Mouse (Mus musculus) lung, embryonic 15.5 days (tissue): ENCODE data around the gene Atp10a. TPM values are rescaled to one million over a fixed set of nuclear protein-coding genes. Genes with fewer than 3 reads are reported as not detected.
"Not testable (repeated sequence)": the region's sequence is repeated elsewhere in the genome, so short reads cannot be mapped to it uniquely, and the experiment has no call there.

Source experiments
- ATAC-seq: fragments of 200-750 bp; cut with Nextera tagmentation; 2 replicates; pipeline ENCODE4 v1.8.0; 2017; ENCODE audit warnings: moderate number of reproducible peaks, borderline replicate concordance; ENCODE audit not compliant: low FRiP score, low TSS enrichment; ENCODE audit errors: extremely low read depth
- H3K27ac ChIP-seq: fragments of 300-500 bp; sonication (generic); 2 replicates; pipeline ENCODE4 v1.5.1; 2015; ENCODE audit warnings: moderate library complexity, mild to moderate bottlenecking, inconsistent platforms
- H3K27me3 ChIP-seq: fragments of 300-500 bp; sonication (generic); 2 replicates; pipeline ENCODE4 v1.6.1; 2015; ENCODE audit warnings: inconsistent platforms
- H3K36me3 ChIP-seq: fragments of 300-500 bp; sonication (generic); 2 replicates; pipeline ENCODE4 v1.6.1; 2015; ENCODE audit warnings: inconsistent platforms
- H3K4me1 ChIP-seq: fragments of 300-500 bp; sonication (generic); 2 replicates; pipeline ENCODE4 v1.6.1; 2015; ENCODE audit warnings: inconsistent platforms
- H3K4me2 ChIP-seq: fragments of 300-500 bp; sonication (generic); 2 replicates; pipeline ENCODE4 v1.6.1; 2015; ENCODE audit warnings: inconsistent platforms, mild to moderate bottlenecking, moderate library complexity
- H3K4me3 ChIP-seq: fragments of 300-500 bp; sonication (generic); 2 replicates; pipeline ENCODE4 v1.5.1; 2015; ENCODE audit warnings: mild to moderate bottlenecking, inconsistent platforms
- H3K9ac ChIP-seq: fragments of 300-500 bp; sonication (generic); 2 replicates; pipeline ENCODE4 v1.6.1; 2015; ENCODE audit warnings: inconsistent platforms
- H3K9me3 ChIP-seq: fragments of 300-500 bp; sonication (generic); 2 replicates; pipeline ENCODE4 v1.6.1; 2016; ENCODE audit warnings: inconsistent platforms
- WGBS: fragments of 180-500 bp; shearing (Covaris S2); methylation state at CpG from one replicate; pipeline ENCODE4 v1.1.7; 2015; 5-methylcytosine and 5-hydroxymethylcytosine counted together
- polyA plus RNA-seq: library from polyadenylated mRNA; unstranded; fragments of >200 nt; fragmentation: Nextera tagmentation; extraction: Ambion mirVana; gene quantifications from 2 replicates; pipeline ENCODE4 v1.2.1, GENCODE M21; 2015

Atp10a gene
- polyA plus RNA-seq, 1 experiment from 2014 or later = 4.2 TPM

- Histone ChIP-seq H3K9me3 (no peaks in the 10 kb centered on the region), H3K4me1 (no peaks in the 10 kb centered on the region), H3K27ac (no peak overlapping the region), H3K4me3 (no peak overlapping the region), H3K36me3 (no peaks in the 10 kb centered on the region), H3K4me2 (no peak overlapping the region), H3K9ac (no peak overlapping the region), H3K27me3 (no peaks in the 10 kb centered on the region)
- 88% methylated on average over 3 of the region's 3 CpGs for WGBS
- ATAC-seq = no peak
Measured at GRCm38 (mm10) chr7:58824686-58825085, 168.7 kb downstream of the Atp10a start.

GRCm38 (mm10) chr7:58829111-58829510 lies 173.1 kb downstream of the Atp10a start:
- no peaks in the 10 kb centered on the region for H3K27me3 ChIP-seq
- no peak overlapping the region for H3K4me3 ChIP-seq
- H3K27ac ChIP-seq = no peak overlapping the region
- H3K36me3 ChIP-seq = no peaks in the 10 kb centered on the region
- H3K9me3 ChIP-seq = no peaks in the 10 kb centered on the region
- H3K4me2 ChIP-seq = no peak overlapping the region
- 0 out of 2 replicates have a peak, but pooled peaks cover 4% of the 10 kb centered on the region for H3K4me1 ChIP-seq
- 44% methylated on average over 5 of the region's 5 CpGs for WGBS
- no peak for ATAC-seq
- H3K9ac ChIP-seq = no peak overlapping the region

GRCm38 (mm10) chr7:58836855-58837606 lies 181.1 kb downstream of the Atp10a start:
- 89% methylated on average over 32 of the region's 32 CpGs for WGBS
- ATAC-seq, H3K4me2 ChIP-seq, H3K9ac ChIP-seq, H3K27ac ChIP-seq, H3K36me3 ChIP-seq, H3K27me3 ChIP-seq, H3K9me3 ChIP-seq, H3K4me3 ChIP-seq, H3K4me1 ChIP-seq: not testable (repeated sequence)

GRCm38 (mm10) chr7:58840367-58840766 lies 184.4 kb downstream of the Atp10a start:
- no peaks in the 10 kb centered on the region for H3K27me3 ChIP-seq
- peaks cover 16% of the 10 kb centered on the region for H3K4me1 ChIP-seq
- no peak overlapping the region for H3K27ac ChIP-seq
- H3K4me3 ChIP-seq = no peak overlapping the region
- no peaks in the 10 kb centered on the region for H3K9me3 ChIP-seq
- WGBS = 30% methylated on average over 2 of the region's 2 CpGs
- no peak overlapping the region for H3K4me2 ChIP-seq
- no peaks in the 10 kb centered on the region for H3K36me3 ChIP-seq
- no peak for ATAC-seq
- H3K9ac ChIP-seq = no peak overlapping the region

GRCm38 (mm10) chr7:58841066-58841465 lies 185.1 kb downstream of the Atp10a start:
- Histone ChIP-seq H3K27ac (no peak overlapping the region), H3K4me3 (no peak overlapping the region), H3K9ac (no peak overlapping the region), H3K27me3 (no peaks in the 10 kb centered on the region), H3K9me3 (no peaks in the 10 kb centered on the region), H3K36me3 (no peaks in the 10 kb centered on the region), H3K4me1 (peaks cover 16% of the 10 kb centered on the region), H3K4me2 (no peak overlapping the region)
- 78% methylated on average over 1 of the region's 1 CpGs for WGBS
- no peak for ATAC-seq

- H3K4me2 ChIP-seq = no peak overlapping the region
- WGBS = 33% methylated on average over 3 of the region's 3 CpGs
- ATAC-seq = no peak
Measured at GRCm38 (mm10) chr7:58842818-58843217, 186.9 kb downstream of the Atp10a start.

GRCm38 (mm10) chr7:58843767-58844445 lies 187.9 kb downstream of the Atp10a start:
- peak; percentile 96 for ATAC-seq
- H3K9ac ChIP-seq = no peak overlapping the region
- peak overlapping the region; percentile 40 for H3K4me2 ChIP-seq
- no peaks in the 10 kb centered on the region for H3K36me3 ChIP-seq
- no peak overlapping the region for H3K4me3 ChIP-seq
- under 1% methylated on average over 9 of the region's 9 CpGs for WGBS
- no peaks in the 10 kb centered on the region for H3K9me3 ChIP-seq
- H3K27me3 ChIP-seq = no peaks in the 10 kb centered on the region
- peak overlapping the region; percentile 60 for H3K27ac ChIP-seq
- peaks cover 16% of the 10 kb centered on the region for H3K4me1 ChIP-seq

More at GRCm38 (mm10) chr7:58842818-58843217, 186.9 kb downstream of the Atp10a start:
- H3K27ac ChIP-seq = 0 out of 2 replicates have a peak overlapping the region, but pooled peaks have one; percentile 24
- no peaks in the 10 kb centered on the region for H3K36me3 ChIP-seq
- H3K4me3 ChIP-seq = no peak overlapping the region
- H3K4me1 ChIP-seq = peaks cover 16% of the 10 kb centered on the region
- no peaks in the 10 kb centered on the region for H3K9me3 ChIP-seq
- no peak overlapping the region for H3K9ac ChIP-seq
- H3K27me3 ChIP-seq = no peaks in the 10 kb centered on the region

GRCm38 (mm10) chr7:58844449-58844848 lies 188.5 kb downstream of the Atp10a start:
- peaks cover 16% of the 10 kb centered on the region for H3K4me1 ChIP-seq
- H3K4me3 ChIP-seq = no peak overlapping the region
- no peak overlapping the region for H3K9ac ChIP-seq
- no peaks in the 10 kb centered on the region for H3K9me3 ChIP-seq
- no peaks in the 10 kb centered on the region for H3K27me3 ChIP-seq
- WGBS = 26% methylated on average over 4 of the region's 4 CpGs
- peak; percentile 37; the same call in 1 of the 2 replicates for ATAC-seq
- H3K27ac ChIP-seq = peak overlapping the region; percentile 60
- peak overlapping the region; percentile 40 for H3K4me2 ChIP-seq
- H3K36me3 ChIP-seq = no peaks in the 10 kb centered on the region

- no peak overlapping the region for H3K9ac ChIP-seq
- no peak overlapping the region for H3K4me2 ChIP-seq
- no peaks in the 10 kb centered on the region for H3K9me3 ChIP-seq
- ATAC-seq = no peak
- H3K4me1 ChIP-seq = no peaks in the 10 kb centered on the region
- 87% methylated on average over 4 of the region's 4 CpGs for WGBS
- no peaks in the 10 kb centered on the region for H3K27me3 ChIP-seq
- no peak overlapping the region for H3K27ac ChIP-seq
- no peaks in the 10 kb centered on the region for H3K36me3 ChIP-seq
- H3K4me3 ChIP-seq = no peak overlapping the region
Measured at GRCm38 (mm10) chr7:58858921-58859320, 203.0 kb downstream of the Atp10a start.

GRCm38 (mm10) chr7:58863174-58863573 lies 207.2 kb downstream of the Atp10a start:
- H3K4me1 ChIP-seq = no peaks in the 10 kb centered on the region
- H3K27me3 ChIP-seq = no peaks in the 10 kb centered on the region
- no peak overlapping the region for H3K27ac ChIP-seq
- H3K4me3 ChIP-seq = no peak overlapping the region
- no peaks in the 10 kb centered on the region for H3K36me3 ChIP-seq
- H3K4me2 ChIP-seq = no peak overlapping the region
- H3K9ac ChIP-seq = no peak overlapping the region
- no peaks in the 10 kb centered on the region for H3K9me3 ChIP-seq
- 80% methylated on average over 3 of the region's 3 CpGs for WGBS
- no peak for ATAC-seq

GRCm38 (mm10) chr7:58866865-58867614 lies 211.1 kb downstream of the Atp10a start:
- Histone ChIP-seq H3K9ac (no peak overlapping the region), H3K4me3 (no peak overlapping the region), H3K27me3 (no peaks in the 10 kb centered on the region), H3K9me3 (no peaks in the 10 kb centered on the region), H3K27ac (no peak overlapping the region), H3K36me3 (no peaks in the 10 kb centered on the region), H3K4me2 (no peak overlapping the region), H3K4me1 (no peaks in the 10 kb centered on the region)
- ATAC-seq = no peak
- WGBS = 65% methylated on average over 4 of the region's 4 CpGs

- Histone ChIP-seq H3K4me1 (no peaks in the 10 kb centered on the region), H3K27me3 (no peaks in the 10 kb centered on the region), H3K4me2 (no peak overlapping the region), H3K36me3 (no peaks in the 10 kb centered on the region), H3K4me3 (no peak overlapping the region), H3K27ac (no peak overlapping the region), H3K9me3 (no peaks in the 10 kb centered on the region), H3K9ac (no peak overlapping the region)
- WGBS = 62% methylated on average over 1 of the region's 1 CpGs
- ATAC-seq = no peak
Measured at GRCm38 (mm10) chr7:58870661-58871060, 214.7 kb downstream of the Atp10a start.
